Mouse (Mus musculus) regulatory T cell (primary cell): ENCODE measurements around the gene Plppr2.

Experiments used
- in situ Hi-C: fragments of 300-600 bp; cut with MboI, MseI; formaldehyde crosslinking; loops from one replicate; pipeline ENCODE4 v1.15.1; 2025; ENCODE audit warnings: high pct_unique_total_duplicates

Gene Plppr2

DNA sequence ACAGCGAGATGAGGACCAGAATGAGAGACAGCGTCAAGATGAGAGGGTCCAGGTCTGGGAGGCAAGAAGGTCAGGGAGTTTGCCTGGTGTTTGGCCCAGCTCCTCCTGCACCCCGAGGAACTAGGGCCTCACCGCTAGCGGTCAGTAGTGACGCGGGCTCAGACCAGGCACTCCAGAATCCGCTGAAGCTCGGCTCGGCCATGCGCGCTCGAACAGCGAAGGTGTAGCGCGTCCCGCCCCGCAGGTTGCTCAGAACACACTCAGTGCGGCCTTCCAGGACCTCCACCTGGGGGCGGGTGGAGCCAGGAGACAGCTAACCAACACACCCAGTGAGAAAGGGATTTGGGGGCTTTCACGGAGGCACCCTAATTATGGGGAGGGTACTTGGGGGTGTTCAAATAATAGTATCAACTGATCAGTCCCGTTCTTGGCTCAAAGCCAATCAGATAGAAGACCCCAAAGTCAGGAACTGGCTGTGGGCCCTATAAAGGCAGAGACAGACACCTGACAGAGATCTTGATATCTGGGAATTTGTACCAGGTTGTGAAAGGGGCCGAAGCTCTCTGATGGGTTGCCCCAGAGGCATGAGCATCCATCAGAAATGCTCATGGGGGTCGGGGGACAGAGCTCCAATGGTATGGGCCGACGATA, 23.9 kb downstream of the Plppr2 start:
- in situ Hi-C loops = no loop called here

GRCm38 (mm10) chr9:21961366-21961980, 24.6 kb downstream of the Plppr2 start:
- in situ Hi-C loops = no loop called here

- in situ Hi-C loops = no loop called here
Measured at GRCm38 (mm10) chr9:21962010-21962409, 25.2 kb downstream of the Plppr2 start.

- in situ Hi-C loops = no loop called here
Measured at GRCm38 (mm10) chr9:21962416-21963059, 25.7 kb downstream of the Plppr2 start.

GRCm38 (mm10) chr9:21963417-21963816, 26.6 kb downstream of the Plppr2 start, which contains the start of gene Epor:
Epor (minus strand) TSS chr9:21963506.
- in situ Hi-C loops = no loop called here

GRCm38 (mm10) chr9:21968883-21969282, 32.0 kb downstream of the Plppr2 start:
- in situ Hi-C loops = no loop called here

DNA sequence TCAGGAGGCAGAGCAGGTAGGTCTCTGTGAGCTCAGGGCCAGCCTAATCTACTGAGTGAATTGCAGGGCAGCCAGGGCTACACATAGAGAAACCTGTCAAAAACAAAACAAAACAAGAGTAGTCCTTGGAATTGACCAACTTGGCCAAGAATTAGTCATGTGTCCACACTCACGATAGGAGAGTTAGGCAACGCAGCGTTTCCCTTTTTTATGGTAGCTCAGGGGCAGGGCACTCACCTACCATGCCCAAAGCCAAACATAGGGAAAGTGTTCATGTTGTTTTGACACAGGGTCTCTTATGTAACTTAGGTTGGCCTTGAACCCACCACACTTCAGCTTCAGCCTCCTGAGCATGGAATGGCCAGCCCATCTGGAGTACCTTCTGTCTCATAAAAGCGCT, 32.5 kb downstream of the Plppr2 start:
- in situ Hi-C loops = no loop called here

DNA sequence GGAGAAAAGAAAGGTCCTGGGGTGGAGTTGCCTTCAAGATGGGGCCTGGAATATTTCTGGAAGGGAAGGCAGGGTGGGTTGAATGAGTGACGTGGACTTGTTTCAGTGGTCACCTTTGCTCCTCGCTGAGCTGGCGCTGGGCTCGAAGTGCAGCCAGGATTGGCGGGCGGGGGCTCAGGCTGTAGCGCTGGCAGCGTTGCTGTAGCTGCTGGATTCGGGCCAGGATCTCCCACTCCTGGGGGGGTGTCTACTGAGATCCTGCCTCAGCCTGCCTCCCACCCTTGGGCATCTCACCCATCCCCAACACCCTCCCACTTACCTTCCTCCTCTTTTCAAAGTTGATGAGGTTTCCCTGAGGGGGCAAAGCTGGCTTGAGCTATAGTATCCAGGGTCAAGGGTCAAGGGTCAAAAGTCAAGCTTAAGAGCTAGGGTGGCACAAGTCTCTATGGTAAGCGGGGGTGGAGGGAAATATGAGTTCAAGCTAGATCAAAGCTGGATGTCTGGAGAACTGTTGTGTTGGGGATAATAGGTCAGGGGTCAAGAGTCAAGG, 39.9 kb downstream of the Plppr2 start:
- in situ Hi-C loops = loop anchor here (5.0 kb wide), 1 partner anchor 71 kb away; no protein-coding TSS in a partner anchor

- in situ Hi-C loops = loop anchor here (5.0 kb wide), 1 partner anchor 70 kb away; no protein-coding TSS in a partner anchor
Measured at GRCm38 (mm10) chr9:21977331-21977730, 40.5 kb downstream of the Plppr2 start.

DNA sequence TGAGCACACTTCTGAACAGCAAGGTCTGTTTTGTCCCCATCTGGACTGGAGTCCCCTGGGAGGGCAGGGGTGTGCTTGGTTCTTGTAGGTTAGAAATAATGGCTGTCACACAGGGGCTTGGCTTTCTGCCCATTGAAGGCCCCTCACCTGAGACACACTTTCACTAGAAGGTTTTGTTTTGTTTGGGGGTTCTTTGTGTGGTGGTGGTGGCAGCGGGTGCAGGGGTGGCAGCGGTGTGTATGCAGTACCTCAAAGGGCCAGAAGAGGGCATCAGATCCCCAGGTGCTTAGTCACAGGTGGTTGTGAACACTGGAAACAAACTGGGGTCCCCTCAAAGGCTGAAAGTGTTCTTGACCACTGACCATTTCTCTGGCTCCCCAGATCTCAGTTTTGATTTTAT, 41.1 kb downstream of the Plppr2 start:
- in situ Hi-C loops = loop anchor here (5.0 kb wide), 1 partner anchor 69 kb away; no protein-coding TSS in a partner anchor

DNA sequence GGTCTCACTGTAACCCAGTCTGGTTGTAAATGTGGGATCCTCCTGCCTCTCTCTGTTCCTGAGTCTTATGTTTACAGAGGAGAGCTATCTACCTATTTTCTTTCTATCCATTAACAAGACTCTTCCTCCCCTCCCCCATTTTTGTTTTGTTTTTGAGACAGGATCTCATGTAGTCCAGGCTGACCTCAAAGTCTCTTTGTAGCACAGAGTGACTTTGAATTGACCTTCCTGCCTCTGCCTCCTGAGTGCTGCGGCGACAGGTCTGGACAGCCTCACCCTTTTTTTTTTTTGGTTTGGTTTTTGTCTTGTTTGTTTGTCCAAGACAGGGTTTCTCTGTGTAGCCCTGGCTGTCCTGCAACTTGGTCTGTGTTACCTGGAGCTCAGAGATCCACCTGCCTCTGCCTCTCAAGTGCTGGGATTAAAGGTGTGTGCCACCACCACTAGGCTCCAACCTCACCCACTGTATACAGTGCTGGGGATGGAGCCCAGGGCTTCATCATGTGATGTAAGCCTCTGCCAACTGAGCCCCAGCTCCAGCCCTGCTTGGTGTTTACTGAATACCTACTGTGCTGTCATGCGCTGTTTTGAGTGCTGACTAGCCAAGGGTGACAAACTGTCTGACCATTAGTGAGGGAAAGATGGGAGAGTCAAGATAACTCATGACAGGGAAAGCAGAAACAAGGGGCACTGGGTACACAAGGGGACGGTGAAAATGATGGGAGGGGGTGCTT, 41.7 kb downstream of the Plppr2 start:
- in situ Hi-C loops = loop anchor here (5.0 kb wide), 1 partner anchor 69 kb away; no protein-coding TSS in a partner anchor

GRCm38 (mm10) chr9:21983911-21984310, 47.1 kb downstream of the Plppr2 start:
- in situ Hi-C loops = no loop called here

DNA sequence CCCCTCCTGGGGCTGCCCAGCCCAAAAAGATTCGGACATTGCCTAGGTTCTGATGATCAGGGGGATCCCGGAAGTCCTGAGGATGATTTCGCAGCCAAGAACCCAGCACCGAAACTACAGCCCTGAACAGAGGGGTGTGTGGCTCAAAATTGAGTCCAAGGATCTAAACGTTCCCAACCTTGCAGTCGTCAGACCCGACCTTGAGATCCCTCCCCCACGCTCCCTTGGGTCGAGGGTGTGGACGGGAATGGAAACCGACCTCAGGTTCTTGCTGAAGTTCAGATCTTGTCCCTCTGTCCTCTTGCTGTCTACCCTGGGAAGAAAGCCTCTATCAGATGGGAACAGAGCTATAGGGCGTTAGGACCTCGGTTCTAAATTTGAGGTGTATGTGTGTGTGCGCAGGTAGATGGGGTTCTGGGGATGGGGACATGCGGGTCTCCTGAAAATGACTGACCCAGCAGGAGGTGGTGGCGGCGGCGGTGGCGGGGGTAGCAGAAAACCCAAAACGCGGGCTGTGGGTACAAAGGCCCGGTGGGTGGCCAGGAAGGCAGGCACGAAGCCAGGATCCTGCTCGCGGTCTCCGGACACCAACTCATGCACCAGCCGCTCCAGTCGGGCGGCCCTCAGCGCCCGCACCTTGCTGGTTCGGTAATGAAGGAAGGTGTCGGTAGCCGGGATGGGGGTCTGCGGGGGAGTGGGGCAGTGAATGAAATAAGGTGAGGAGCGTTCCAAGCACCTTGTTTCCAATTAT, 50.9 kb downstream of the Plppr2 start:
- in situ Hi-C loops = no loop called here

DNA sequence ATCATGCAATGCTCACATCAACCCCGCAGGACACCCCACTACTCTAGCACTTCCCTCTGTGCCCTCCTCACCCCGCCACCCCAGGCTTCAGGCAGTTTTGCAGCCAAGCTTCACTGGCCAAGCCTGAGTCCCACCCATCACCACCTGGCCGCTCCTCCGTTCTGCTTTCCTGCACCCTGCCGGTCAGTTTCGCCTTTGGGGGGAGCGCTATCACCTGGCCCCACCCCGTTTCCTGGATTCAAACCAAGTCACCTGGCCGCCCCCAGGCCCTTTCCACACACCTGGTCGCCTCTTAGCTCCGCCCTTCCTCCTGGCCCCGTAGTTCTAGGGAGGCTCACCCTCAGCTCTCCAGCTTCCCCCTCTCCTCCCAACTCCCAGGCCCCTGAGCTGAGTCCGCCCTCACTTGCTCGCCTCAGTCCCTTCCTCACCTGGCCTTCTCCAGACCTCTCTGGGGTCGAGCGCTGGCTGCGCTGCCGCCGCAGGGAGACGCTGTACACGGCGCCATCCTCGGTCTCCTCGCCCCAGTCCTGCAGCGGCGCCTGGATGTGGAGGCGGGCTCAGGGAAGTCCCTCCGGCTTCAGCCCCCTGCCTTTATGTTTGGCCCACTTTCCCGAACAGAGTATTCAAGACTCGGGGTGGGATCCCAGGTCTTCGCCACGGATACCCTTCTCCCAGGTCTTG, 51.7 kb downstream of the Plppr2 start:
- in situ Hi-C loops = no loop called here

DNA sequence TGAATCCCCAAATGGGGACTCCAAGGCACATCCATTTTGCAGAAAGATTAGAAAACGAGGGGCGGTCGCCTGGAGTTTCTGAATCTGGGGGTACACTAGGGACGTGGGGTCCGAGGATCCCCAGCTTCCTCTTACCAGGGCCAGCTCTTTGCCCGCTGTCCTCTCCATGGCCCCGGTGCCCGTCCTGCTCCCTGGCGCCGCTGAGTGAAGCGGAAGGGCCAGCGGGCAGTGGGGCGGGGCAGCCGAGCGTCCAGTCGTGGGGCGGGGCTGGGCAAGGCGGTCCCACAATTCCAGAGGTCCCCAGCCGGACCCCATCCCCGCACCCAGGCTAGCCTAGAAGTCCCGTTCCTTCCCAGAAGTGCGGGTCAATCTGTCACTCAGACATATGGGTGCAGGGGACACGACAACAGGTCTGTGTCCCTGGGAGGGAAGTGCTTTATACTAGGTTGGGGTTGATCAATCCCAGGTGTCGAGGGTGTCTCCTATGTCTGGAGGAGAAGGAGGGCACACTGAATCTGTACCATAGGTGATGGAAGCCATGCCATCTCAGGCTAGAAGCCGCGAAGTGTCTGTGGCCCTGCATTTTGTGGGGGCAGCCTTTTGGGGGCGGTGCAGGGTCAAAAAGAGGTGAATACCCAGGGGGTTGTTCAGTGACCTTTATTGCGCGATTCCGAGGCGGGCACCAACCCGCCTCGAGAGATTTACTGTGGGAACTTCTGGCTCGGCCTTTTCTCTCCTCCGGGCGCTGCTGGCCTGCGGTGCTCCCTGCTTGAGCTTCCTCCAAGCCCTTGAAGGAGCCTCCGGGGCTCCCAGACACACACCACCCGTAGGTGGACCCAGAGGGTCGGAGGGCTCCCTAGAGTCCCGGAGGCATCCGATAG, 52.6 kb downstream of the Plppr2 start, which contains the start of gene Rgl3:
Gene Rgl3 (minus strand): TSS at position 217 of the 881 bp plus-strand sequence.
- in situ Hi-C loops = no loop called here

DNA sequence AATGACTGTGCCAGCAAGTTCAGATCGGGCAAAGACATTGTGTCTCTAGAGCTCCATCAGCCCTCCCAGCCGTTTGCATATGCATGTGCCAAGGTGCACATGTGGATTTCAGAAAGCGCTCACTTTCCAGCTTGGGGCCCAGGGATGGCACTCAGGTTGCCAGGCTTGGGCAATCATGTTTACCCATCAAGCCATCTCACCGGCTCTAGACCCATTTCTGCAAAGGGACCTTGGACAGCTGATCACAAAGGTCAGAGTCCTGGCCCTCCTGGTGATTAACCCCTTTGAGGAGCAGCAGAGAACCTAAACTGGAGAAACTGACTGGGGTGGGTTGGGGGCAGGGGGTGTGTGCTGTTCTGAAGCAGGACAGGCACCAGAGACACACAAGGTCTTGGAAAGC, 55.4 kb downstream of the Plppr2 start:
- in situ Hi-C loops = no loop called here

GRCm38 (mm10) chr9:21996178-21996867, 59.5 kb downstream of the Plppr2 start:
- in situ Hi-C loops = no loop called here
